Mouse (Mus musculus) spleen, adult 2 months (tissue): ENCODE results near the gene Cst11. TPM values are rescaled to one million over a fixed set of nuclear protein-coding genes. Genes with fewer than 3 reads are reported as not detected.
"Not testable (repeated sequence)": the region's sequence is repeated elsewhere in the genome, so short reads cannot be mapped to it uniquely, and the experiment has no call there.

Experiments
- DNase-seq, 2 experiments: peaks; one replicate each; pipeline versions ENCODE4 v3.0.0 to v3.0.0-alpha.2; 2012 to 2021; ENCODE audit warnings: low spot score in 2 of 2, low read depth in 1 of 2
- H3K27ac ChIP-seq: fragments of 200-500 bp; 2 replicates; pipeline ENCODE4 v1.5.1; 2012; ENCODE audit warnings: low read length, inconsistent platforms; ENCODE audit not compliant: insufficient read depth
- H3K27me3 ChIP-seq: fragments of 200-500 bp; 2 replicates; pipeline ENCODE4 v1.6.1; 2012; ENCODE audit warnings: mild to moderate bottlenecking, moderate library complexity, low read length, inconsistent platforms; ENCODE audit not compliant: control insufficient read depth, insufficient read depth
- H3K36me3 ChIP-seq: fragments of 200-500 bp; 2 replicates; pipeline ENCODE4 v1.6.1; 2012; ENCODE audit warnings: mild to moderate bottlenecking, low read length, inconsistent platforms; ENCODE audit not compliant: control insufficient read depth, insufficient read depth
- H3K4me1 ChIP-seq: fragments of 200-500 bp; 2 replicates; pipeline ENCODE4 v1.6.1; 2011; ENCODE audit warnings: inconsistent platforms; ENCODE audit not compliant: control insufficient read depth, insufficient read depth, insufficient read length
- H3K4me3 ChIP-seq: fragments of 200-500 bp; 2 replicates; pipeline ENCODE4 v1.5.1; 2011; ENCODE audit warnings: mild to moderate bottlenecking, inconsistent platforms; ENCODE audit not compliant: insufficient read depth, insufficient read length; ENCODE audit errors: extremely low read depth
- CTCF ChIP-seq: fragments of 200-500 bp; IDR thresholded peaks from 2 replicates; pipeline ENCODE4 v1.5.1; 2011; ENCODE audit warnings: mild to moderate bottlenecking, inconsistent platforms; ENCODE audit not compliant: insufficient read depth, insufficient read length, insufficient replicate concordance; ENCODE audit errors: extremely low read depth
- POLR2A ChIP-seq: fragments of 200-500 bp; IDR thresholded peaks from 2 replicates; pipeline ENCODE4 v1.6.1; 2011; ENCODE audit warnings: low read depth, low read length, inconsistent platforms
- WGBS: fragments of 180-500 bp; shearing (Covaris S2); methylation state at CpG from one replicate; pipeline ENCODE4 v1.1.7; 2018; 5-methylcytosine and 5-hydroxymethylcytosine counted together
- polyA plus RNA-seq: library from polyadenylated mRNA; depleted of rRNA; stranded (reverse); fragments of >200 nt; gene quantifications from 2 replicates; pipeline ENCODE4 v1.2.3, GENCODE M21; 2012; rRNA removed

Cst11 gene
- polyA plus RNA-seq = not detected in 2 replicates

GRCm38 (mm10) chr2:148771397-148771796, at the start of gene Cst11:
Cst11 (minus strand) TSS chr2:148771497.
- H3K27ac ChIP-seq, H3K27me3 ChIP-seq, H3K36me3 ChIP-seq, DNase-seq, H3K4me1 ChIP-seq, H3K4me3 ChIP-seq: not testable (repeated sequence)
- WGBS = 87% methylated on average over 4 of the region's 4 CpGs

- no peak for TF ChIP-seq POLR2A
- TF ChIP-seq CTCF = no peak
- Histone ChIP-seq H3K36me3 (no peaks in the 10 kb centered on the region), H3K27me3 (no peaks in the 10 kb centered on the region), H3K4me1 (no peaks in the 10 kb centered on the region), H3K27ac (no peak within 1 kb of the TSS), H3K4me3 (no peak within 1 kb of the TSS)
- DNase-seq = no peak
These were observed 48.6 kb upstream of the Cst11 start, which contains the start of gene Cst13 for GRCm38 (mm10) chr2:148819909-148820308. Cst13 (plus strand) TSS chr2:148820081.

GRCm38 (mm10) chr2:148806696-148807095, 35.4 kb upstream of the Cst11 start:
- DNase-seq = no peak
- no peak overlapping the region for H3K27ac ChIP-seq
- no peaks in the 10 kb centered on the region for H3K27me3 ChIP-seq
- TF ChIP-seq POLR2A (no peak), CTCF (no peak)
- no peaks in the 10 kb centered on the region for H3K36me3 ChIP-seq
- WGBS = 74% methylated on average over 6 of the region's 6 CpGs
- no peaks in the 10 kb centered on the region for H3K4me1 ChIP-seq
- H3K4me3 ChIP-seq = no peak overlapping the region

- Histone ChIP-seq H3K4me1 (no peaks in the 10 kb centered on the region), H3K36me3 (no peaks in the 10 kb centered on the region), H3K27me3 (no peaks in the 10 kb centered on the region), H3K27ac (no peak overlapping the region), H3K4me3 (no peak overlapping the region)
- WGBS = 16% methylated on average over 3 of the region's 3 CpGs
- DNase-seq = no peak
- TF ChIP-seq POLR2A (no peak), CTCF (no peak)
These were observed 30.2 kb upstream of the Cst11 start for GRCm38 (mm10) chr2:148801491-148801921.

GRCm38 (mm10) chr2:148798485-148798884, 27.2 kb upstream of the Cst11 start, which contains the start of gene Cst8:
Cst8 (plus strand) TSS chr2:148798785.
- Histone ChIP-seq H3K27ac (no peak within 1 kb of the TSS), H3K4me1 (no peaks in the 10 kb centered on the region), H3K36me3 (no peaks in the 10 kb centered on the region), H3K4me3 (no peak within 1 kb of the TSS), H3K27me3 (no peaks in the 10 kb centered on the region)
- DNase-seq = no peak
- 70% methylated on average over 1 of the region's 1 CpGs for WGBS
- TF ChIP-seq POLR2A (no peak), CTCF (no peak)

GRCm38 (mm10) chr2:148789142-148789541, 17.8 kb upstream of the Cst11 start, which contains the start of gene Cst12:
Cst12 (plus strand) TSS chr2:148789361.
- Histone ChIP-seq H3K27ac (no peak within 1 kb of the TSS), H3K36me3 (no peaks in the 10 kb centered on the region), H3K27me3 (no peaks in the 10 kb centered on the region), H3K4me1 (no peaks in the 10 kb centered on the region), H3K4me3 (no peak within 1 kb of the TSS)
- no peak for DNase-seq
- TF ChIP-seq CTCF = no peak
- TF ChIP-seq POLR2A = no peak
- WGBS = 89% methylated on average over 6 of the region's 6 CpGs

GRCm38 (mm10) chr2:148781709-148782108, 10.4 kb upstream of the Cst11 start, which contains the start of gene 8030411F24Rik:
8030411F24Rik (plus strand) TSS chr2:148782009.
- H3K27ac ChIP-seq = no peak within 1 kb of the TSS
- no peak within 1 kb of the TSS for H3K4me3 ChIP-seq
- WGBS = 47% methylated on average over 1 of the region's 1 CpGs
- H3K36me3 ChIP-seq = no peaks in the 10 kb centered on the region
- H3K27me3 ChIP-seq = no peaks in the 10 kb centered on the region
- no peak for DNase-seq
- H3K4me1 ChIP-seq = no peaks in the 10 kb centered on the region
- TF ChIP-seq POLR2A (no peak), CTCF (no peak)
